Mouse (Mus musculus): ENCODE measurements around the gene Ncapg2.

Ncapg2 gene

DNA sequence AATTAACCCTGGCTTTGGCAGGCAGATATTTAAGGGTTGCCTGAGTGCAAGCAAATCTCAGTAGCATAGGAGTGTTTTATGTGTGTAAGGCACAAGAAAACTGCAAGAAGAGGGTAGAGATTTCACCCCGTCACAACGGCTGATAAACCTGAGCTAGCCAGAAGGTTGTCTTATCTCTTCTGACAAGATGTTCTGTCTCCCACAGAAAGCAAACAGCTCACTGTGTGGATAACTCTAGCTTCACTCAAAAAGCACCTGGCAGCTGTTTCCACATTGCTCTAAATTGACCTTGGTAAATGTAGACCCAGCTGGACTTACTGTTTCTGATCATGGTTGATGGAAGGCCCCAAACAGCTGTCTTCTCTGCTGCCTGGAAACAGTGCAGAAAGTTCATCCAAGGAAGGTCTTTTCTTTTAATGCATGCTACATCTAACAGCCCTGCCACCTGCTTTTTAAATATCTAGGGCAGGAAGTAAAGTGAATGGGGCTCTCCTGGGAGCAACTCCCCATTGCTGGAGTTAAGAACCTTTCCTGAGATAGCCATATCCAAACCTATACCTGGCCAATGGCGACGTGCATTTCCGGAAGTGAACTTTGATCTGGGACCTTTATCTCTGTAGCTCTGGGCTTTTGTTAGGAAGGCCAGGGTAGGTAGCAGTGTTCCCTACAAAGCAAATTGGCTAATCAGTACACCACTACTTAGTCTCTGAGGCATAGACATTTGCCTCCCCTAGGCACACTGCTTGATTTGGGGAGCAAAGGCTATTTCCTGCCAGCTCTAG is 85.6 kb downstream of the Ncapg2 start:
- in situ Hi-C loops (cut with MboI; ENCODE audit: low pct_unique_long_range_greater_than_20kb in 1 of 2, low sequenced_read_pairs in 2 of 2, unreplicated experiment in 1 of 2), result no loop called here

DNA sequence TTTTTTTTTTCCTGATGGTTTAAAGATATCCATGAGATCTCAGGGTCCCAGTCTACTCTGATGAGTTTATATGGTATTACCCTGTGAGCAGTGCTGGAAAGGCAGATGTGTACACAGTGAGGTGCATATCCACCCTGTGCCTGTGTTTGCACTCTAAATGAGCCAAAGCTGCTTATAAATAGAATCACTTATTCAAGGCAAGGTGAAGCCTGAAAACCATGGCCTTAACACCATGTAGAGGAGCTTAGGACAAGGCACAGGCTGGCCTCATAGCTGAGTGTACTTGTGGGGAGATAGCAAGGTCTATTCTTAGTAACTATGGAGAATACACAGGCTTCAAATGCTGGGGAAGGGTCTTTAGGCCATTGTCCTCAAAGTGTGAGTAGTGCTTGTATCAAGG is 93.5 kb downstream of the Ncapg2 start:
- in situ Hi-C loops (cut with MboI; ENCODE audit: low pct_unique_long_range_greater_than_20kb in 1 of 2, low sequenced_read_pairs in 2 of 2, unreplicated experiment in 1 of 2), result no loop called here

DNA sequence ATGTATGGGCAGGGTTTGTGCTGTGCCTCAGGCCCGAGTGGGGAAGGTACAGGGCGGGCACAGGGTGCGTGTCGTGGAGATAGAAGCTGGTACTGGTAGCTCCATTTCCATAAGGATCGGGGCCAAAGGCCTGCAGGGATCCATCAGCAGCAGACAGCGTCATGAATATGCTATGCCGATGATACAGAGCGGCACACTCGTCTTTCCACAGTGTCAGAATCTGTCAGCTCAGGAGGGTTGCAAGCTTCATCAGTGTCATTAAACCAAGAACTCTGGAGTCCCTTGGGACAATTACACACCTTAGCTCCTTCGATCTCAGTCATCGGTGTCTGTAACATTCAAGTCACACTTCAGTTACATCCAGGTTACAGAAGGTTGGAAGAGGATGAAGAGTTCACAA is 95.5 kb downstream of the Ncapg2 start:
- in situ Hi-C loops (cut with MboI; ENCODE audit: low pct_unique_long_range_greater_than_20kb in 1 of 2, low sequenced_read_pairs in 2 of 2, unreplicated experiment in 1 of 2), result no loop called here

DNA sequence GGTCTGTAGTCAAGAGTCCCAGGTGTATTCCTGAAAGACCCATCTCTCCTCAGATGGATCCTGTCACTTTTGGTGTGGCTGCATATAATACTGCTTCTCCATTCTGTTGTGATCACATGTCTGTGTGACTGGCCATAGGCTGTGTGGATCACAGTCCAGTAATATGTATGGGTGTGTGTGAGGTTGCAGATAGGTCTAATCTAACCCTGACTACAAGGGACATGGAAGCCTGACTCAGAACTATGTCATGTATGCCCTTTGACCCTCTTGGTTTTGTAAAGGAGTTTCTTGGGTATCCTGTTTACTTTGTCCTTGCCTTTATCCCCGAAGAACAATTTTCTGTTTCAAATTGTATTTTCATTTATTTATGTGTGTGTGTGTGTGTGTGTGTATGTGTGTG is 107.3 kb downstream of the Ncapg2 start:
- in situ Hi-C loops (cut with MboI; ENCODE audit: low pct_unique_long_range_greater_than_20kb in 1 of 2, low sequenced_read_pairs in 2 of 2, unreplicated experiment in 1 of 2), result no loop called here
